Mouse (Mus musculus) testis, adult 2 months (tissue): ENCODE measurements around the gene Zfp51. TPM values are rescaled to one million over a fixed set of nuclear protein-coding genes. Genes with fewer than 3 reads are reported as not detected.

Experiments used
- H3K27ac ChIP-seq: fragments of 200-500 bp; 2 replicates; pipeline ENCODE4 v1.5.1; 2012; ENCODE audit warnings: low read depth, low read length; ENCODE audit not compliant: control insufficient read depth, insufficient read depth
- H3K27me3 ChIP-seq: fragments of 200-500 bp; 2 replicates; pipeline ENCODE4 v1.6.1; 2012; ENCODE audit warnings: mild to moderate bottlenecking, low read length, moderate library complexity; ENCODE audit not compliant: control insufficient read depth, insufficient read depth
- H3K36me3 ChIP-seq: fragments of 200-500 bp; 2 replicates; pipeline ENCODE4 v1.6.1; 2012; ENCODE audit warnings: mild to moderate bottlenecking, low read length; ENCODE audit not compliant: control insufficient read depth, insufficient read depth
- H3K4me1 ChIP-seq: fragments of 200-500 bp; 2 replicates; pipeline ENCODE4 v1.6.1; 2012; ENCODE audit warnings: low read length; ENCODE audit not compliant: control insufficient read depth, insufficient read depth
- H3K4me3 ChIP-seq: fragments of 200-500 bp; 2 replicates; pipeline ENCODE4 v1.5.1; 2012; ENCODE audit warnings: low read depth, mild to moderate bottlenecking, low read length, moderate library complexity, mixed read lengths; ENCODE audit not compliant: control insufficient read depth
- CTCF ChIP-seq: fragments of 200-500 bp; IDR thresholded peaks from 2 replicates; pipeline ENCODE4 v1.5.1; 2012; ENCODE audit warnings: low read depth, mild to moderate bottlenecking, inconsistent platforms, low read length, moderate library complexity; ENCODE audit not compliant: control insufficient read depth, insufficient read depth, insufficient replicate concordance
- POLR2A ChIP-seq: fragments of 200-500 bp; IDR thresholded peaks from 2 replicates; pipeline ENCODE4 v1.6.1; 2012; ENCODE audit warnings: low read depth, mild to moderate bottlenecking, inconsistent platforms, low read length, moderate library complexity; ENCODE audit not compliant: control insufficient read depth
- polyA plus RNA-seq: library from polyadenylated mRNA; depleted of rRNA; stranded (reverse); fragments of >200 nt; gene quantifications from 2 replicates; pipeline ENCODE4 v1.2.3, GENCODE M21; 2012; rRNA removed

The Zfp51 gene
- polyA plus RNA-seq, 1 experiment, result 3.3 TPM

GRCm38 (mm10) chr17:21501365-21501764 lies 51.2 kb downstream of the Zfp51 start:
- Histone ChIP-seq H3K27me3 (no peaks in the 10 kb centered on the region), H3K36me3 (no peaks in the 10 kb centered on the region), H3K4me1 (no peaks in the 10 kb centered on the region), H3K4me3 (no peak overlapping the region), H3K27ac (no peak overlapping the region)
- no peak for TF ChIP-seq CTCF
- no peak for TF ChIP-seq POLR2A

GRCm38 (mm10) chr17:21504524-21504923 lies 54.4 kb downstream of the Zfp51 start:
- Histone ChIP-seq H3K4me1 (no peaks in the 10 kb centered on the region), H3K27ac (no peak overlapping the region), H3K27me3 (no peaks in the 10 kb centered on the region), H3K36me3 (no peaks in the 10 kb centered on the region), H3K4me3 (no peak overlapping the region)
- TF ChIP-seq POLR2A (no peak), CTCF (no peak)

GRCm38 (mm10) chr17:21506258-21506657 lies 56.1 kb downstream of the Zfp51 start:
- no peaks in the 10 kb centered on the region for H3K36me3 ChIP-seq

GRCm38 (mm10) chr17:21509756-21510155 lies 59.6 kb downstream of the Zfp51 start:
- Histone ChIP-seq H3K4me1 (no peaks in the 10 kb centered on the region), H3K4me3 (no peak overlapping the region), H3K27me3 (no peaks in the 10 kb centered on the region), H3K36me3 (no peaks in the 10 kb centered on the region), H3K27ac (no peak overlapping the region)
- no peak for TF ChIP-seq CTCF
- no peak for TF ChIP-seq POLR2A

More at GRCm38 (mm10) chr17:21506258-21506657, 56.1 kb downstream of the Zfp51 start:
- H3K4me1 ChIP-seq, result no peaks in the 10 kb centered on the region
- H3K27ac ChIP-seq, result no peak overlapping the region
- H3K27me3 ChIP-seq, result no peaks in the 10 kb centered on the region
- no peak overlapping the region for H3K4me3 ChIP-seq
- no peak for TF ChIP-seq POLR2A
- TF ChIP-seq CTCF, result no peak

Other genes starting within 250 kb of the Zfp51 start
- gene Vmn1r234, start 224.3 kb upstream of the Zfp51 start, polyA plus RNA-seq, result 0.11 TPM in 1 of 2 replicates, not detected in the other
- gene Vmn1r235, start 194.0 kb upstream of the Zfp51 start, polyA plus RNA-seq, result not detected in 2 replicates
- not detected in 2 replicates for gene Vmn1r236, start 167.4 kb upstream of the Zfp51 start, polyA plus RNA-seq
- gene Vmn1r237, start 138.5 kb upstream of the Zfp51 start, polyA plus RNA-seq, result not detected in 2 replicates
- gene Zfp677, start 66.6 kb upstream of the Zfp51 start, polyA plus RNA-seq, result 0.38 and 0.59 TPM in 2 replicates
- gene Zfp54, start 27.1 kb upstream of the Zfp51 start, polyA plus RNA-seq, result 3.1 and 4.3 TPM in 2 replicates
- 0.23 and 0.48 TPM in 2 replicates for gene Zfp53, start 38.6 kb downstream of the Zfp51 start, polyA plus RNA-seq
- gene Zfp52, start 85.2 kb downstream of the Zfp51 start, polyA plus RNA-seq, result 0.13 and 0.31 TPM in 2 replicates
- 0.47 TPM in 2 replicates for gene Zfp948, start 116.6 kb downstream of the Zfp51 start, polyA plus RNA-seq
- gene Zfp983, start 200.2 kb downstream of the Zfp51 start, polyA plus RNA-seq, result 0.12 and 0.14 TPM in 2 replicates
- not detected in 2 replicates for gene Gm10226, start 241.5 kb downstream of the Zfp51 start, polyA plus RNA-seq